Mouse (Mus musculus): ENCODE results near the gene Pcare. TPM values are rescaled to one million over a fixed set of nuclear protein-coding genes. Genes with fewer than 3 reads are reported as not detected.
"Not testable (repeated sequence)": the region's sequence is repeated elsewhere in the genome, so short reads cannot be mapped to it uniquely, and the experiment has no call there.

The Pcare gene
- not detected in 2 replicates for total RNA-seq (2017)

DNA sequence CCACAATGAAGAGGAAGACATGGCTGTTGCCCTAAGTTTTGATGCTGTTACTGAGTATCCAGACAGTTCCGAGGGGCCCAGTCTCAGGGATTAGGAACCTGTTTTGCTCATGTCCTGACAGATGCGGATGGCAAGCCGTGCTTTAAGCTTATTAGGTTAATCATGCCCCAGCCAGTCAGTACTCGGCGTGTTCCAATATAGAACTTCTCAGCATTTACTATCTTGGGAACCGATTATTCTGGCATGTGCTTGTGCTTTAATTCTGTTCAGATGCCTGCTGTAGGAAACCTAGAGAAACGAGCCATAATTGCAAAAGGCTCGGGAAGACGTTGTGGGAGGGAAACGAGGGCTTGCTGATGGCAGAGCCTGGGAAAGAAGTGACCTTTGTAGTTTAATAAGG is at the start of gene Pcare:
Gene Pcare, minus strand, starts transcription at position 64 of the 400 bp plus-strand sequence.
- no peak for ATAC-seq (ENCODE audit: extremely low read depth, insufficient number of reproducible peaks, low FRiP score, poor library complexity, severe bottlenecking)

DNA sequence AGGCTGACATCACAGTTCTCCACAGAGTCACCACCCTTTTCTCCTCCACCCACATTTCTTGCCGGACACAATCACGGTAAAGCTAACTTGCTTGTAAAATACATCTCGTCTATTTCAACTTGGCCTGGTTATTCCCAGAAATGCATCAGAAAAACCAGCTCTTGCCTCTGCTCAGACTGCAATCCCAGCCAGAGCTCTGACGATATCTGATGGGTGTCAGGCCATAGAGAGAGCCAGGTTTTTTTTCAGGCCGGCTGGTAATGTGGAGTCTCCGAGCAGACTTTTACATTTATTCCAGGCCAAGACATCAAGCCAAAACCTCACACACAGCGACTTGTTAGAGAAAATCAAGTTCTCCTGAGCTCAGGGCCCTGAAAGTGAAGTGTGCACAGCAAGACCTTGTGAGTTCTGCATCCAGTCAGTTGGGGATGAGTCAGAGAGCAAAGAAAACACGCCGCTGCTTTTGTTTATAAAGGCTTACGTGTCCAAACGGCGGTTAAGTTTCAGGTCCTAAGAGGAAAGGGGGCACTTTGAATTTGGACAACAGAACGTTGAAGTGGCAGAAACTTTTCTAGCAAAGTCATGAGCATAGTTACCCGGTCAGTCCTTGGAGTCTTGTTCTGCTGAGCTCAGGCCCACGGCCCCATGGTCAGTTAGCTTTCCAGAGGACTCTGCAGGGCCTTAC is 43.0 kb upstream of the Pcare start:
- ATAC-seq (ENCODE audit: extremely low read depth, insufficient number of reproducible peaks, low FRiP score, poor library complexity, severe bottlenecking): no peak

DNA sequence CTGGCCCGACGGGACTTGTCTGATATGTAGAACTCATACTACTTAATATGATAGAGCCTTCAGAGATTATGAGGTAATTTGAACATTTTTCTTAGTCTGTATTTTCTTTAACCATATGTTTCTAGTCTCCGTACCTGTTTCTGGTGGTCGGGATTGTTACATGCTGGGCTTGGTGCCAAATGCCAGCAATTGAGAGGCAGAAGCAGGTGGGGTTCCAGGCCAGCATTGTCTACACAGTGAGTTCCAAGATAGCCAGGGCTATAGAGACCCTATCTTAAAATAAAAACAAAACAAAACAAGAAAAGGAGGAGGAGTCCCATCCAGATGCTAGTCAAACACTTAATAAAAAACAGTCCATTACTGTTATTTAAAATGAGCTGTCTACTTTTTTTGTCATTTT is 38.9 kb upstream of the Pcare start:
- ATAC-seq (ENCODE audit: extremely low read depth, insufficient number of reproducible peaks, low FRiP score, poor library complexity, severe bottlenecking): no peak

GRCm38 (mm10) chr17:71791109-71791508 is 38.4 kb upstream of the Pcare start:
- no peak for ATAC-seq (ENCODE audit: extremely low read depth, insufficient number of reproducible peaks, low FRiP score, poor library complexity, severe bottlenecking)

DNA sequence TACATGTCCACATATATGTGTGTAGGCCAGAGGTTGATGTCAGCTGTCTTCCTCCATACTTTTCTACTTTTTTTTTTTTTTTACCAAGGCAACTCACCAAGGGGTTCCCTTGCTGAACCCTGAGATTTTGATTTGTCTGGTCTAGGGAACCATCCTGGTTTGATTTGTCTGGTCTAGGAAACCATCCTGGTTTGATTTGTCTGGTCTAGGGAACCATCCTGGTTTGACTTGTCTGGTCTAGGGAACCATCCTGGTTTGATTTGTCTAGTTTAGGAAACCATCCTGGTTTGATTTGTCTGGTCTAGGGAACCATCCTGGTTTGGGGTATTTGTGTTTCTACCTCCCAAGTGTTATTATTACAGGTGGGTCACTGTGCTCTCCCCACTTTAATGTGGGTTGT is 33.8 kb upstream of the Pcare start:
- no peak for ATAC-seq (ENCODE audit: extremely low read depth, insufficient number of reproducible peaks, low FRiP score, poor library complexity, severe bottlenecking)

DNA sequence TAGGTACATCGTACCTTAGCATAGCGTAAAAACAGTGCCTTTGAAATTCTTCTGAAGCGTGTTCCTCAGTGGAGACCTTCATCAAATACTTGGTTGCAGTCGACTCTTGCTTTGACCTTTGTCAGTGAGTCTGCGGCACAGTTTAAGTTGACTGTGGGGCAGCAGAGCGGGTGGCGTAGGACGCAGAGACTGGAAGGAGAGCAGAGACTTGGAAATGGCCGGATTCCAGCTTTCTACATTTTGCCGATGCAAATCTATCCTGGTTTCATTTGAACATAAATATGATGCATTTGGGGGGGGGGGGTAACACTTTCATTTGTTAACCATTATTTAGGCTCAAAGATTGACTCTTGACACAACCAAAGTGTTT is 30.7 kb upstream of the Pcare start:
- no peak for ATAC-seq (ENCODE audit: extremely low read depth, insufficient number of reproducible peaks, low FRiP score, poor library complexity, severe bottlenecking)

DNA sequence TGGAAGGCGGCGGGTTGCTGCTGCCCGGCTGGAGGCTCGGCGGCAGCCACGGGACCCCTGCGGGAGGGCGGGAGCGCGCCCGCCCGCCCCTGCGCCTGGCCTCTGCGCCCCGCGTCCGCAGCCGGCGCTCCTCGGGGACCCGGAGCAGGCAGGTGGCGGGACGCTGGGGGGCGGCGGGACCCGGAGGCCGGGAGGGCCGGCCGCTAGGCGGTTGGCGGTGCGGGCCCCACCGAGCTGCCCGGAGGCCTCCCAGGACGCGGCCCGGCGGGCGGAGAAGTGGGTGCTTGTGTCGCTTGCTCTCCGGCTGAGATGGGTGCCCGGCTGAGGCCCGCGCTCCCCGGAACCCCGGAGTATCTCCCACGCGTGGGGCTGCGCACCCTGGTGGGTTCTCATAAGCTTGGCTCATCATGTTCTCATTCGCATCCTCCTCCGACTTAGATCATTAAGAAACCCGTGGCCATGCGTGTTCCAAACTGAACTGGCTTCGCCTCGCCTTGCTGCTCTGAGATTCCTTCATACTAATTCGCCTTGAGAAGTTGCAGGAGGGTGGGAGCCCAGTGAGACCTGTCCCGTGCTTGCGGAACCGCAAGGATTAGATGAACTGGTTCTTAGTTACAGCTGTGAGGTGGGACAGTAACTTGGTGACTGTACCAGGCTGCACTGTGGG is 30.1 kb upstream of the Pcare start:
- ATAC-seq (ENCODE audit: extremely low read depth, insufficient number of reproducible peaks, low FRiP score, poor library complexity, severe bottlenecking): no peak

- no peak for ATAC-seq (ENCODE audit: extremely low read depth, insufficient number of reproducible peaks, low FRiP score, poor library complexity, severe bottlenecking)
Measured at GRCm38 (mm10) chr17:71782242-71782698, 29.6 kb upstream of the Pcare start.

DNA sequence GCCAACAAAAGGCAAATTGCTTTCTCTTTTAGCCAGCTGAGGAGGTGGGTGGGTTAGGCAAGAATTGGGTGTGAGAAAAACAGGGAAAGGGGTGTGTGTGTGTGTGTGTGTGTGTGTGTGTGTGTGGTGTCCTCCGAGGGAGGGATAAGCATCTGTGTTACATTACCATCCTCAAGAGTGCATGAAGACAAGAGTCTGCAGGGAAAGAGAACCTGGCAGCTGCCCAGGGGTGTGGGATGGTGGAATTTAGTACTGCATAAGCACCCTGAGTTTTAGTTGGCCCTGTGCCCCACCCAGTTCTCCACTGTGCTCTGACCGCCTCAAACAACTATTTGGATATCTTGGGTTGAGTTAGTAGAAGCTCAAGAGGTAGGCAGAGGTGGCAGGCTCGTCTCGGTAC is 28.3 kb upstream of the Pcare start:
- ATAC-seq (ENCODE audit: extremely low read depth, insufficient number of reproducible peaks, low FRiP score, poor library complexity, severe bottlenecking): no peak

- ATAC-seq (ENCODE audit: extremely low read depth, insufficient number of reproducible peaks, low FRiP score, poor library complexity, severe bottlenecking): no peak
Measured at GRCm38 (mm10) chr17:71780490-71780889, 27.8 kb upstream of the Pcare start.

DNA sequence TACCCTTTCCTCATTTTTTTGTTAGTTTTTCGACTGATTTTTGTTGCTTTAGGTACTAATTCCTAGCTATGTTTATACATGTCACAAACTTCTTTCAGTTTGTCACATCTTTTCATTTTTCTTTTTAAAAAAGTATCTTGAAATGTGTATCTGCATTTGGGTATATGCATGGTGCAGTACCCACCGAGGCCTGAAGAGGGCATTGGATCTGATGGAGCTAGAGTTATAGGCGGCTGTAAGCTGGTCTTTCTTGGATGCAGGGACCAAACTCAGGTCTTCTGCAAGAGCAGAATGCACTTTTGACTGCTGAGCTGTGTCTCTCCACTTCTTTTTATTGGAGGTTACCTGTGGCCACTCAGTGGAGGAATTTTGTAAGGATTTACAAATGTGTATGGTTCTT is 26.0 kb upstream of the Pcare start:
- ATAC-seq (ENCODE audit: extremely low read depth, insufficient number of reproducible peaks, low FRiP score, poor library complexity, severe bottlenecking): no peak

DNA sequence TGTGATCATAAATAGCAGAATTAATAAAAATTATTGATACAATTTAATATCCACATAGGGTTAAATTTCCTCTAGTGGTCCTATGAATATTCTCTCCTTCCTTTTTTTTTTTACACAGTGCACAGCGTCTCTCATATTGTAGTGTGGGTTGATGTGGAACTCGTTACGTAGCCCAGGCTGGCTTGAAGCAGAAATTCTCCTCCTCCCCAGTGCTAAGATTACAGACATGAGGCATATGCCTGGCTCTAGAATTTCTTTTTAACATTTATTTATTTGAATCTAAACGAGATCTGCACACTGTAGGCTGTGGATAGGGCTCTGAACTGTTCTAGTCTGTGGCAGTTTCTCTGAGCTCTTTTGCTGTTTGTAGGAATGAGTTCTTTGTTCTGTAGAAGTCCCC is 22.6 kb upstream of the Pcare start:
- no peak for ATAC-seq (ENCODE audit: extremely low read depth, insufficient number of reproducible peaks, low FRiP score, poor library complexity, severe bottlenecking)

GRCm38 (mm10) chr17:71774173-71774572 is 21.5 kb upstream of the Pcare start:
- ATAC-seq (ENCODE audit: extremely low read depth, insufficient number of reproducible peaks, low FRiP score, poor library complexity, severe bottlenecking): no peak

DNA sequence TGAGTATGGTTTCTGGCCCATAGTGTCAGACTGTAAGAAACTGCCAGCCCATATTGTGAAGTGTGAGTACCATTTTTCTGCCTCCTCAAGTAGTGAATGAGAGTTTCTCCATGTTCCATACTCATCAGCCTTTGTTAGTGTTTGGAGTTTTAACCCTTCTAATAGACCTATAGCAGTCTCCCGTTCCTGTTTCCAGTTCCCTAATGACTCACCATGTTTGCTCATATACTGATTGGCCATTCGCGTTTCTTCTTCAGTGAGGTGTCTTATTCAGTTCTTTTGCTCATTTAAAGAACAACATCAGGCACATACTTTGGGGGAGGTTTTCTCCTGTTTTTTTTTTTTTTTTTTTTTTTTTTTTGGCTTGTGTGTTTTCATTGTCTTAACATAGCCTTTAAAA is 18.0 kb upstream of the Pcare start:
- no peak for ATAC-seq (ENCODE audit: extremely low read depth, insufficient number of reproducible peaks, low FRiP score, poor library complexity, severe bottlenecking)

DNA sequence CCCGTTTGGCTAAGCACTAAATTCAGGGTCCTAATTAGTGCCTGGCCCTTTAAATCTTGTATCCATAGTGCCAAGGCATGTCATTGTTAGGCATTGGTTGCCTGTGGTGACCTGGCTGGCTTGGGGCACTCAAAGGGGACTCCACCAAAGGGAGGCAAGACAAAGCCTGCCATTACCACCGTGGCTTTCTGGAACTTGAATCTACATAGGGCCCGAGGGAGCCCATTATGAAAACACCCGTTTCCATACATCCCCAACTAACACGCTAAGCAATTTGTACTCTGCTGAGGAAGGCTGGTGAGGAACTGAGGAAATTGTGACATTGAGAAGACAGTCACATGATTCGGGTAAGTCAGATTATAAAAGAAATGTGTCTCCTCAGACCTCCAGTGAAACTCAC is 16.9 kb upstream of the Pcare start:
- ATAC-seq (ENCODE audit: extremely low read depth, insufficient number of reproducible peaks, low FRiP score, poor library complexity, severe bottlenecking): no peak

- ATAC-seq (ENCODE audit: extremely low read depth, insufficient number of reproducible peaks, low FRiP score, poor library complexity, severe bottlenecking): not testable (repeated sequence)
Measured at GRCm38 (mm10) chr17:71768173-71768572, 15.5 kb upstream of the Pcare start, which contains the start of gene Clip4. TSS of gene Clip4 (plus strand) at chr17:71768473.

GRCm38 (mm10) chr17:71760536-71760935 is 7.8 kb upstream of the Pcare start:
- ATAC-seq (ENCODE audit: extremely low read depth, insufficient number of reproducible peaks, low FRiP score, poor library complexity, severe bottlenecking): no peak

DNA sequence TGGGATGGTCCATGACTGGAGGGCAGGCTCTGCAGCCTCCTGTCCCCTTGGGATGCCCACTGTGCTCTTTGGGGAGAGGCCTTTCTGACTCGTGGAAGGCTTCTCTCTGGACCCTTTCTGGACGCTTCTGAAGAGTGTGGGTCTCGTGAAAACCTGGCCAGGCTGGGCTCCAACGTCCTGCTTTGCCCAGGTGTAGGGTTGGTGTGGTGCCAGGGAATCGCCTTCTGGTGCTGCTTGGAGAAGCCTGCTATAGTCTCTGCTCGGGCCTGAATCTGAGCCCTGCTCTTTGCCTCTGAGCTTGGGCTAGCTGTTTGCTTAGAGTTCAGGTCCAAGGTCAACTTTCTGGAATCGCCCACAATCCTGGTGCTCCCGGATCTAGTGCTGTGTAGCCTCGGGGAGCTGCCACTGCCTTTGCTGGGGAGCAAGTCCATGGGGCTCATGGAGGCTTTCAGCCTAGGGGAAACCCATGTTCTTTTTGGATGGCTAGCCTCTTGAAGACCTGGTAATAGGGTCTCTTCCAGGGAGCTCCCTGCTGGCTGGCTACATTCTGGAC is 3.0 kb downstream of the Pcare start:
- no peak for ATAC-seq (ENCODE audit: extremely low read depth, insufficient number of reproducible peaks, low FRiP score, poor library complexity, severe bottlenecking)

- no peak for ATAC-seq (ENCODE audit: extremely low read depth, insufficient number of reproducible peaks, low FRiP score, poor library complexity, severe bottlenecking)
Measured at GRCm38 (mm10) chr17:71747561-71747960, 5.1 kb downstream of the Pcare start.

DNA sequence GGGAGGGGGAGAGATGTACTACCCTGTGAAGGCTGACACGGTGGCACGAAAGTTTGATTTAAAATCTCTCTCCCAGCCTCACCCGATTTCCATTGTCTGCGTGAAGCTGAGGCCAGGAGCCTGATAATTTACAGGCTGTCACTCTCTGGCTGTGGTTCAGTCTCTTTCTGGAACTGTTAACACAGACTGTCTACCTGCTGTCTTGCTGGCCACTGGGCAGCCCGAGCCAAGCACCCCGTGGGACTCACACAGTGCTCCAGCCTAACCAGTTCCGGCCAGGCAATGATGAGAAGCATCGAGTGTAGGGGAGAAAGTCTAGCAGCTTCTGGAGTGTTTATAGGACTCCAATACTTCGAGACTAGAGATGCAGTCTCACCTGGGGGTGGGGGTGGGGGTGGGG is 6.6 kb downstream of the Pcare start:
- ATAC-seq (ENCODE audit: extremely low read depth, insufficient number of reproducible peaks, low FRiP score, poor library complexity, severe bottlenecking): no peak

All from neutrophil, adult 5-6 weeks (primary cell).